Comparison of ENCODE assay signal across 8 mouse cellular contexts in the genomic region with DNA sequence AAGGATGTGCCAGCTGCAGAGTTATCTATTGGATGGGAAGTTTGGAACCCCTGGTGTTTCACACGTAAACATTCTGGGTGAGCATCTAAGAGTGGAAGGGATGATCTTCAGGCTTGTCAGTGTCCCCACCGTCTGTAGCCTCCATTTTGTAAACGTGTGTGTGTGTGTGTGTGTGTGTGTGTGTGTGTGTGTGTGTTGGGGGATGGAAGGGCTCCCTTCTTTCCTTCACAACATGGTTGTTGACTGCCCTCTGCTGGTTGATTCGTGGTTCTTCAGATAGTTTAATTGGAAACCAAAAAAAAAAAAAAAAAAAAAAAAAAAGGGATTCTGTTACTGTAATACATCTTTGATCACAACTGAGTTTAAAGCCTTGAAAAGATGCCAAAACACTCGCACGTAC. TPM values are rescaled to one million over a fixed set of nuclear protein-coding genes. Genes with fewer than 3 reads are reported as not detected.
A peak's percentile ranks its signal among the peaks of the same experiment; 100 is the strongest.
DNase-seq lines count a peak whose midpoint lies in the region; ATAC-seq and TF ChIP-seq lines count a peak whose summit lies in the region.

No protein-coding gene starts in this region.

- peak; percentile 32 for TF ChIP-seq CTCF in E14TG2a.4 (conservative IDR thresholded peaks at IDR 0.05; ENCODE audit: low read length)
- peak; percentile 56; the same call in 1 of the 2 replicates for TF ChIP-seq CTCF in brain, embryonic 14.5 days (IDR thresholded peaks at IDR 0.05; ENCODE audit: borderline replicate concordance, extremely low read depth, insufficient read depth, insufficient read length)

- 0 out of 2 replicates have a peak, but pooled peaks have one; percentile 35 for ATAC-seq in erythroid progenitor cell, adult 5-6 weeks (replicated peaks; ENCODE audit: low FRiP score, poor library complexity, severe bottlenecking)
- no peak for ATAC-seq in heart, embryonic 15.5 days (replicated peaks; ENCODE audit: insufficient number of reproducible peaks, insufficient read depth, low FRiP score, low read depth)
- no peak for ATAC-seq in neural tube, embryonic 13.5 days (ENCODE audit: low read depth)

- peaks cover 30% of the 10 kb centered on the region for H3K27me3 ChIP-seq in E14TG2a.4 (ENCODE audit: insufficient read depth, low read length)
- no peaks in the 10 kb centered on the region for H3K27me3 ChIP-seq in heart, embryonic 15.5 days
- no peaks in the 10 kb centered on the region for H3K27me3 ChIP-seq in neural tube, embryonic 13.5 days

- no peak overlapping the region for H3K27ac ChIP-seq in heart, embryonic 15.5 days
- H3K27ac ChIP-seq in neural tube, embryonic 13.5 days (replicated peaks) = no peak overlapping the region

- TF ChIP-seq POLR2A in brain, embryonic 14.5 days (IDR thresholded peaks at IDR 0.05; ENCODE audit: borderline replicate concordance, extremely low read depth, insufficient read depth, insufficient read length, poor library complexity, severe bottlenecking) = no peak

- no peak overlapping the region for H3K4me3 ChIP-seq in E14TG2a.4 (replicated peaks; ENCODE audit: low read length)
- no peak overlapping the region for H3K4me3 ChIP-seq in heart, embryonic 15.5 days
- no peak overlapping the region for H3K4me3 ChIP-seq in neural tube, embryonic 13.5 days

- WGBS in heart, embryonic 15.5 days = 4% methylated on average over 6 of the region's 6 CpGs
- 1% methylated on average over 6 of the region's 6 CpGs for WGBS in neural tube, embryonic 13.5 days

- no peak overlapping the region for H3K9ac ChIP-seq in heart, embryonic 15.5 days
- H3K9ac ChIP-seq in neural tube, embryonic 13.5 days = no peak overlapping the region

- peak overlapping the region; percentile 47 for H3K4me2 ChIP-seq in heart, embryonic 15.5 days
- H3K4me2 ChIP-seq in neural tube, embryonic 13.5 days = peak overlapping the region; percentile 31

- peak; percentile 95 for DNase-seq in brain, embryonic 14.5 days (ENCODE audit: low read depth)
- DNase-seq in kidney, postnatal 25 days = peak; percentile 79 to 81
- peak; percentile 44 to 75 for DNase-seq in lung, adult 18-20 months
- DNase-seq in thymus, postnatal 0 days (ENCODE audit: low spot score) = peak; percentile 87

- H3K36me3 ChIP-seq in E14TG2a.4 (ENCODE audit: insufficient read depth, low read length) = no peaks in the 10 kb centered on the region
- no peaks in the 10 kb centered on the region for H3K36me3 ChIP-seq in heart, embryonic 15.5 days
- H3K36me3 ChIP-seq in neural tube, embryonic 13.5 days = no peaks in the 10 kb centered on the region

- no peaks in the 10 kb centered on the region for H3K9me3 ChIP-seq in E14TG2a.4 (ENCODE audit: low read length)
- H3K9me3 ChIP-seq in heart, embryonic 15.5 days (replicated peaks) = no peaks in the 10 kb centered on the region
- H3K9me3 ChIP-seq in neural tube, embryonic 13.5 days = no peaks in the 10 kb centered on the region

- H3K4me1 ChIP-seq in E14TG2a.4 (replicated peaks; ENCODE audit: low read depth, low read length) = peaks cover 21% of the 10 kb centered on the region
- H3K4me1 ChIP-seq in heart, embryonic 15.5 days (replicated peaks) = peaks cover 5% of the 10 kb centered on the region
- peaks cover 2% of the 10 kb centered on the region; the same call in 1 of the 2 replicates for H3K4me1 ChIP-seq in neural tube, embryonic 13.5 days (replicated peaks)

RNA-seq across cellular contexts. Expression of a gene that starts 3.8 kb away (rescaled TPM):
- 377 and 390 TPM in 2 replicates for polyA plus RNA-seq in brain, embryonic 14.5 days (2012; rRNA removed)
- 70.4 and 112 TPM in 2 replicates for total RNA-seq in erythroid progenitor cell, adult 5-6 weeks (2015; ENCODE audit: low replicate concordance)
- 101 and 117 TPM in 2 replicates for total RNA-seq in erythroid progenitor cell, adult 5-6 weeks (2017; ENCODE audit: low replicate concordance)
- 59.2 and 60.3 TPM in 2 replicates for polyA plus RNA-seq in heart, embryonic 15.5 days (2015; fragmentation: Nextera tagmentation; extraction: Ambion mirVana)
- 176 and 184 TPM in 2 replicates for polyA plus RNA-seq in neural tube, embryonic 13.5 days (2015; fragmentation: Nextera tagmentation; extraction: Ambion mirVana)
- polyA plus RNA-seq in thymus, postnatal 0 days (2015; fragmentation: Nextera tagmentation; extraction: Ambion mirVana) = 37.2 and 41.7 TPM in 2 replicates

RNA-seq across cellular contexts. Expression of a gene that starts 38.7 kb away (rescaled TPM):
- 1,007 and 1,045 TPM in 2 replicates for polyA plus RNA-seq in brain, embryonic 14.5 days (2012; rRNA removed)
- 353 and 444 TPM in 2 replicates for total RNA-seq in erythroid progenitor cell, adult 5-6 weeks (2015; ENCODE audit: low replicate concordance)
- 506 and 519 TPM in 2 replicates for total RNA-seq in erythroid progenitor cell, adult 5-6 weeks (2017; ENCODE audit: low replicate concordance)
- polyA plus RNA-seq in heart, embryonic 15.5 days (2015; fragmentation: Nextera tagmentation; extraction: Ambion mirVana) = 1,051 and 1,154 TPM in 2 replicates
- 1,017 and 1,105 TPM in 2 replicates for polyA plus RNA-seq in neural tube, embryonic 13.5 days (2015; fragmentation: Nextera tagmentation; extraction: Ambion mirVana)
- 963 and 1,020 TPM in 2 replicates for polyA plus RNA-seq in thymus, postnatal 0 days (2015; fragmentation: Nextera tagmentation; extraction: Ambion mirVana)

RNA-seq across cellular contexts. Expression of a gene that starts 43.2 kb away (rescaled TPM):
- 31.6 and 36.4 TPM in 2 replicates for polyA plus RNA-seq in brain, embryonic 14.5 days (2012; rRNA removed)
- 4.0 TPM in 1 of 2 replicates, not detected in the other for total RNA-seq in erythroid progenitor cell, adult 5-6 weeks (2015; ENCODE audit: low replicate concordance)
- total RNA-seq in erythroid progenitor cell, adult 5-6 weeks (2017; ENCODE audit: low replicate concordance) = 0.51 TPM in 1 of 2 replicates, not detected in the other
- polyA plus RNA-seq in heart, embryonic 15.5 days (2015; fragmentation: Nextera tagmentation; extraction: Ambion mirVana) = 4.3 and 4.6 TPM in 2 replicates
- 4.1 and 5.0 TPM in 2 replicates for polyA plus RNA-seq in neural tube, embryonic 13.5 days (2015; fragmentation: Nextera tagmentation; extraction: Ambion mirVana)
- 3.8 and 5.2 TPM in 2 replicates for polyA plus RNA-seq in thymus, postnatal 0 days (2015; fragmentation: Nextera tagmentation; extraction: Ambion mirVana)

RNA-seq across cellular contexts. Expression of a gene that starts 43.8 kb away (rescaled TPM):
- polyA plus RNA-seq in brain, embryonic 14.5 days (2012; rRNA removed) = 73.9 and 76.9 TPM in 2 replicates
- total RNA-seq in erythroid progenitor cell, adult 5-6 weeks (2015; ENCODE audit: low replicate concordance) = 3.4 and 11.5 TPM in 2 replicates
- total RNA-seq in erythroid progenitor cell, adult 5-6 weeks (2017; ENCODE audit: low replicate concordance) = 4.0 and 4.4 TPM in 2 replicates
- polyA plus RNA-seq in heart, embryonic 15.5 days (2015; fragmentation: Nextera tagmentation; extraction: Ambion mirVana) = 25.5 and 29.0 TPM in 2 replicates
- 73.4 and 74.3 TPM in 2 replicates for polyA plus RNA-seq in neural tube, embryonic 13.5 days (2015; fragmentation: Nextera tagmentation; extraction: Ambion mirVana)
- 30.0 and 31.7 TPM in 2 replicates for polyA plus RNA-seq in thymus, postnatal 0 days (2015; fragmentation: Nextera tagmentation; extraction: Ambion mirVana)

RNA-seq across cellular contexts. Expression of a gene that starts 44.0 kb away (rescaled TPM):
- 96.8 and 102 TPM in 2 replicates for polyA plus RNA-seq in brain, embryonic 14.5 days (2012; rRNA removed)
- total RNA-seq in erythroid progenitor cell, adult 5-6 weeks (2015; ENCODE audit: low replicate concordance) = 28.5 TPM in 2 replicates
- 13.1 and 15.5 TPM in 2 replicates for total RNA-seq in erythroid progenitor cell, adult 5-6 weeks (2017; ENCODE audit: low replicate concordance)
- 52.6 and 58.9 TPM in 2 replicates for polyA plus RNA-seq in heart, embryonic 15.5 days (2015; fragmentation: Nextera tagmentation; extraction: Ambion mirVana)
- 124 and 129 TPM in 2 replicates for polyA plus RNA-seq in neural tube, embryonic 13.5 days (2015; fragmentation: Nextera tagmentation; extraction: Ambion mirVana)
- 59.0 and 68.0 TPM in 2 replicates for polyA plus RNA-seq in thymus, postnatal 0 days (2015; fragmentation: Nextera tagmentation; extraction: Ambion mirVana)
